Mouse (Mus musculus): ENCODE measurements around the gene Ccdc78.
"Not testable (repeated sequence)": the region's sequence is repeated elsewhere in the genome, so short reads cannot be mapped to it uniquely, and the experiment has no call there.

Gene Ccdc78

DNA sequence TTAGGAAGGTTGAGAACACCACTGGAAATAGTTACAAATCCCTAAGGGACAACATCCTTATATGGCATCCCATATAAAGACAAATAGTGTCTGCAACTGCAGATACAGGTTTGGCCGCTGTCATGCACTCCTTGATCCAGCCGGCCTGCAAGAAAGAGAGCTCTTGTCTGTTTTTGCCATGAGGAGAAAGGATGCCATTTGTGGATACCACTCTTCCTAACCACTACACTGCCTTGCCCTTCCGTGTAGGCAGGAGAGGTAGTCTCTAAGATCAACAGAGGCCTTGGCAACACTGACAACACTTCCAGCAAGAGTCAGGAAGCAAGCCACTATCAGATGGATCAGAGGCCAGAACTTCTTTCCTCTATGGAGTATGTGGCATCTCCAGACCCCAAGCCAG is at the start of gene Ccdc78:
Gene Ccdc78, plus strand, starts transcription at position 301 of the 400 bp plus-strand sequence.
- DNase-seq (ENCODE audit: low spot score in 2 of 2): no peak

DNA sequence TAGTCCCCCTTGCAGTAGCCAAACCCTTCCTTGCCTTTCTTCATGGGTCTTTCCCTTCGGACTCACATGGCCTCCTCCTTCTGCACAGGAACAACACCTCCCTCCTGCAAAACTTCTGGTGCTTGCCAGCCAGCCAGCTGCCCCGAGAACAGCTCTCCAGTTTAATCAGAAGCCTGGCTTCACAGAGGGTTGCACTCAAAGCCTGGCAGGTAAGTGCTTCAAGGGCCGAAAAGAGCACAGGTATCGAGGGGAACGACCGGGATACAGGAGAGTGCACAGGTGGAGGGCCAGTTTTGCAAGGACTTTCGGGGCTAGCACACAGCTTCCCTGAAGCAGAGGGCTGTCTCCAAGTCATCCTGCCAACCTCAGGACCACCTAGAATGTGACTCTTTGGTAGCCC is 47.5 kb upstream of the Ccdc78 start:
- DNase-seq (ENCODE audit: low spot score in 2 of 2): no peak

DNA sequence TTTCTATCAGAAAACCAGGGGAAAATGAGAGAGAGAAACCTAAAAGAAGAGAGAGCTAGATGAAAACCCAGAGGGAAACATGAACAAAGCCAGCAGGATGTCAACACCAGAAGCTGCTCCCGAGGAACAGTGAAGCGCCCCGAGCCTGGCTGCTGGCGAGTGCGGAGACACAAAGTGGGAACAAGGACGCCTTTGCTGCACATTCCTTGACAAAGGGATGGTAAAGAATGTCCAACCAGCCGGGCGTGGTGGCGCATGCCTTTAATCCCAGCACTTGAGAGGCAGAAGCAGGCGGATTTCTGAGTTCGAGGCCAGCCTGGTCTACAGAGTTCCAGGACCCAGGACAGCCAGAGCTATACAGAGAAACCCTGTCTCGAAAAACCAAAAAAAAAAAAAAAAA is 44.9 kb upstream of the Ccdc78 start:
- DNase-seq (ENCODE audit: low spot score in 2 of 2): not testable (repeated sequence)

DNA sequence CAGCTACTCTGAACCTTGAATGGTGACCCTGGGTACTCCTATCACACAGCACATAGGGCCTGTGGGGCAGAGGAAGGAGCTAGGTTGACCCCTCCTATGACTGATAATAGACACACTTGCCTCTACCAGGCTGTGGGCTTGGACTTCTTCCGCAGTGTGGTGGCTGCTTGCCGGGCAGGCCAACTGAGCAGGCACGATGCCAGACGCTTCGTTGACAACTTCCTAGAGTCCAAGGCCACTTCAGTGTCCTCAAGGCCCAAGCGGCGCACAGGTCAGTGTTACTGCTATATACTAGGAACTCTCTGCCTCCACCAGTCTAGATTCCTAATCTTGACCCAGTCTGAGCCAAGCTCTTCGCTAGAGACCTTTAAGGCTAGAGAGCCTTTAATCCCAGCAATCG is 42.5 kb upstream of the Ccdc78 start:
- DNase-seq (ENCODE audit: low spot score in 2 of 2): no peak

DNA sequence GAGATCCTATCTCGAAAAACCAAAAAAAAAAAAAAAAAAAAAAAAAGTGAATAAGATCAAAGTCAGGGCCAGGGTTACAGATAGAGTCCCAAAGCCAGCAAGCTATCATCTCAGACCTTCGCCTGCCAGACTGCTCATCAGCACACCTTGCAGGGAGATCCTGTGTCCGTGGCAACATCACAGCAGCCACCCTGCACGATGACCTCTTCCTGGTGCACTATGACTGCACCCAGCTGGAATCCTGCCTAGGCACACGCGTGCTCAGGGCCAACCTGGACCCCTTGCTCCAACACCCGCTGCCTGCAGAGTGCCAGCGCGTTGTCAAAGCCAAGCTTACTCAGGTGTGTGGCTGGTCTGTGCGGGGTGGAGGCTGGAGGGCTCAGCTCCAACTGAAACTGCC is 42.1 kb upstream of the Ccdc78 start:
- no peak for DNase-seq (ENCODE audit: low spot score in 2 of 2)

DNA sequence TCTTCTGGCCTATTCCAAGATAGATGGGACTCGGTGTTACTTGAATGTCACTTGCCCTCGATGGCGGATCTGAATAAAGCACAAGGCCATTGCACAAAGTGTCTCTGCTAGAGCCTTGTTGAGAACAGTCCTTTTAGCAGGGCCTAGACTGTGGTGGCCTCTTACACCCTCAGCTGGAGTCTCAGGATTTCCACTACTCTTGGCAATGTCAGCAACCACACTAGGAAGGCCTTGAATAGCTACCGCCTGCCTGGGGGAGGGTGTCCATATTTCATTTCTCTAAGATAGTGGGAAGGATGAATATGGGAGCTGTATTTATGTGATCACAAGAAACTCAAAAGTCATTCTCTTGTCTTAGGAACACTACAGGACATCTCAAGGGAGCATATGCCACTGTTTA is 38.1 kb upstream of the Ccdc78 start:
- DNase-seq (ENCODE audit: low spot score in 2 of 2): no peak

DNA sequence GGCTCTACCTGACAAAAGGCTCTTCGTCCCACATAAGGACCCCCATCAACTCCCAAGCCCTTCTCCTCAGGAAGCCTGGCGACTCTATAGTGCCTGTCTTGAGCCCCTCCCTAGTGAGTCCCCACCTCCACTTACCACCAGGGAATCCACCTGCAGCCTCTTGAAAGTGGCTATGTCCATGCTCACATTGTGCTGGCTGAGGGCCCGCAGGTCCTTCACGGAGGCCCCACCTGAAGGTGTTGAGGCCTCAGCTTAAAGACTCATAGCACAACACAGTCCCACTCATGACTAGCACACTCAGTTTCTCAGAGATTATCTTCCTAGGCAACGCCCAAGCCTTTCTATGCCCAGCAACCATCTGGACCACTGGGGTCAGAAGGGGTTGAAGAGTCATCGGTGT is 37.1 kb upstream of the Ccdc78 start:
- no peak for DNase-seq (ENCODE audit: low spot score in 2 of 2)

DNA sequence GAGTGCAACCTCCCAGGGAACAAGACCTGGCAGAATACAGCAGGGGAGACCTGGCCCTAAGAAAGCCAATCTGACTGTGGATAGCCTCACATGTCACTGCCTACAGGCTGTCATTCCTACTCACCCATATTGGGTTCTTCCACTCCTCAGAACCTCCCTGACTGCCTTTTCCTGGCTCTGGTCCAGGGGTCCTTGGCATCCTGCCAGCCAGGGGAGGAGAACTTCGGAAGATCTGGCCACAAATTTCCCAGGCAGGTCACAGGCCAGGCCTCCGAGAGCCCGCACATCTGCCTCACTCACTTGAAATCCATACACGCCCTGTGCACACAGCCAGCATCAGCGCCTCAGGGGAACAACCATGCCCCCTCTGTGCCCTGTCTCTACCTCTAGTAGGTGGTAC is 34.9 kb upstream of the Ccdc78 start:
- no peak for DNase-seq (ENCODE audit: low spot score in 2 of 2)

DNA sequence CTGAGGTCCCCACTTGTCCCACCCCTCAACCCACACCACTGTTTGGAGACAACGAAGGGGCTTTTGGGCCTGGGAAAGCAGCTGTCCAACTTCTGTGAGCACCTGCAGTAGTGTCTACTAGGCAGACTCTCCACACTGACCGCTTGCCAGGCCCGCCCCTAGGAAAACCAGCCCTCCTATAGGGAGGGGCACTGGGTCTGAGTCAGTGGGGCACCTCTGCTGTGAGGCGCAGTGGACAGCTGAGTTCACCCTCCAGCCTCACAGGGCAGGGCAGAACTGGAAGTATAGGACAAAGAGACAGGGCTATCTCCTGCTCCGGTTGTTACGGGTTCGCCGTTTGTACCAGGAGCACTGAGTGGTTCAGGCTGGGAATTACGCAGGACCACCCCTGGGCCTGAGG is 32.1 kb upstream of the Ccdc78 start, which contains the start of gene Msln:
Gene Msln, minus strand, starts transcription at position 138 of the 400 bp plus-strand sequence.
- DNase-seq (ENCODE audit: low spot score in 2 of 2): no peak

DNA sequence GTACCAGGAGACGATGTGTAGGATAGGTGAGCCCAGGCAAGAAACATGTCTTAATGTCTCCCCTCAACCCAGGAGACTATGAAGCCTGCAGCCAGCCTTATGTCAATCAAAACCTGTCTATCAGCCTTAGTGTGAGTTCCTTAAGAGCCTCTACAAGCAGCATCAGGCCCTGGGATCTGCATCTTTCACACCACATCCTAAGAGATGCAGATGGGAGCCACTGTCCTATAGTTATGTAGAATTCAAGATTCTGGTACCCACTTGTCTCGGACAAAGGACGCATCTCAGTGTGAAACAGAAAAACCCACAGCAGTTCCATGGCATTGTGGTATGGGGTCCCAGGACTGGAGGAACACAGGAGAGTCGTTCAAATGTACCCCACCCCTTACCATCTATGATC is 31.3 kb upstream of the Ccdc78 start:
- no peak for DNase-seq (ENCODE audit: low spot score in 2 of 2)

DNA sequence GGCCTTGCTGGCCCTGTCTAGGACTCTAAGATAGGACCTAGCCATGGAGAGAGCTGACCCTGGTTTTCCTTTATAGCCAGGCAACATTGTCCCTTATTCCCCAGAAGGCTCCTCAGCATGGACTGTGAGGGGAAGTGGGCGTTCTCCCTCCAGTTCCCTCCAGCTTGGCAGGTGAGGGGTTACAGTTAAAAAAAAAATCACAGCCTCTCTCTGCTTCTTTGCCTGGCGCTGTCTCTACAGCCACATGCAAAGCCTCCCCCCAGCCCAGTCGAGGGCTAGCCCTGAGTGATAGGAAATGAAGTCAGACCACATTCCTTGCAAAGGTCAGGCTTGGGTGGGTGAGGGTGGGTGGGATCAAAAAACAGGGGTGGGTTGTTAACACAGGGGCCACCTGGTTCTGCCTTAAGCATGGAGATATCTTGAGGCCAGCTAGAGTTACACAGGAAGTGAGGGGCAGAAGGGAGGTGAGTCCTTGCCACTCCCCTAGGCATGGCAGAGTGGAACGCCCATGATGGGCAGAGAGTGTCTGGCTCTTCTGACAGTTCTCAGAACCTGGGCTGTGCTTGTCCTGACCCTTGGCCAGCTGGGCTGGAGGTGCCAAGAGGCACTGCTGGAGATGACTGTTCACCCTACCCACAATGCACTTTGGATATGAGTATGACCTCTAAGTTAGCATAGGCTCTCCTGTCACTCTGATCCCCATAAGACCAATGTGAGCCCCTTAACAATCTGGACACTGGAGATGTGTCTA is 30.6 kb upstream of the Ccdc78 start:
- DNase-seq (ENCODE audit: low spot score in 2 of 2): no peak

DNA sequence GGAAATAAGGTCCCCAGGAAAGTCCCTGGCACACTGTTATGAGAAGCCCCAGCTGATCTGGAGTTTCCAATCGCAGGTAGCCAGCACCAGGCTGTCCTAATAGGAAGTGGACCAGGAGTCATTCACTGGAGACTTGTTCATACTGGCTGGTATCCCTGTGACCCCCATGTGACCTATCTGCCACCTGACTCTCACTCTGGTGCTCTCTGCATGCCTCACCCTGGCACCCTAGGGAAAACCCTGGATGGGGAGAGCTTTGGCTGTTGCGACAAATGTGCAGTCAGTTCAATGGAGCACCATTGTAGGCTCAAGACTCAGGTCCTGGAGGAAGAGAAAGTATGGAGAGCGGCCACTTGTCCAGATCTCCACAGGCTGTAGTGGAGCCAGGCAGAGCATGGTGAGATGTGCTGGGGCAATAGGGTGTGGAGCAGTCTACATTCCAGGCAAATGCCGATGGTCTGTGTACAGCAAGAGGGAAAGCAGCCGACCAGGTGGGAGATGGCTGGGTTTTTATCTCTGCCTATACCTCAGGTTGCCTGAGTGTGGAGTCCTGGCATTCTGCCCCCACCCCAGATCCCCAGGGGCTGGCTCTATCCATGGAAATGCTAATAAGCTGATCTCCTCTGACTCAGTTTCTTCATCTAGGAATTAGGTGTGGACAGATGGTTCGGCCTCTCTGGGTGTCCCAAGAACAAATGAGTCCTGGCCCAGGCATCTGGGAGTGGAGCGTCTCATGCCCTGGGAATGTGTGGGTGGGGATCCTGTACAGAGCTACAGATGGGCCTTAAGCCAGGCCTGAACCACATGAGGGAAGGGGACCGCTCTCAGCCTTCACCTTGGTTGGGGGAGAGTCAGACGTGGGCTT is 29.8 kb upstream of the Ccdc78 start:
- no peak for DNase-seq (ENCODE audit: low spot score in 2 of 2)

DNA sequence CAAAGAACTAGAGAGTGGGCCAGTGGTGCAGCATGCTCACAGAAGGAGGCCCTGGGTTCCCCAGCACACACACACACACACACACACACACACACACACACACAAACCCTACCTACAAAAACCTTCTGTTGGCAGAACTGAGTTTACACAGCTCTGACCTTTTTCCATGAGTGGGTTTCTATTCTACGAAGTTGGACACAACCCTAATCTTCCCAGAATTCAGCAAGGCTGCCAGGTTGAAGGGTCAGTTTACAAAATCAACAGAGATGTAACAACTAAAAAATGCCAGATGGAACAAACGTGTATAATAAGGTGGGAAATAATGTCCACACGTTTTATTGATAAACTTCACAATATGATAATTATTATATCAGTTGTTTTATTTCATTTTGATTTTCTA is 28.7 kb upstream of the Ccdc78 start:
- DNase-seq (ENCODE audit: low spot score in 2 of 2): no peak

DNA sequence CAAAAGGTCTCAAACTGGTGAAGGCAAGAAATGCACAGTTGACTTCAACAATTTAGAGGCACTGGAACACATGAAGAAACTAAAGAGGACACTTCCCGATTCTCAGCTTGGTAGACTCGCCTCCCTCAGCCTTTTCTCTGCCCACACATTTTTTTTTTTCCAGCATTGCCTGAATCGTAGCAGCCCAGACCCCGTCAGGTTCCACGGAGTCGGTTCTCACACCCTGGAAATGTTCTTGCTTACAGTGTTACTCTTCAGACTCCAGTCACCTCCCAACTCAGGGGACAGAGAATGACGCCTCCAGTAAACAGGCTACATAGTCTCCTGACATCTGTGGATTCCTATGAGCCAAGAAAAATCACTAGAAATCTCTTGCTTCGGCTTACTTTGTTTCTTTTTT is 26.2 kb upstream of the Ccdc78 start:
- DNase-seq (ENCODE audit: low spot score in 2 of 2): no peak

DNA sequence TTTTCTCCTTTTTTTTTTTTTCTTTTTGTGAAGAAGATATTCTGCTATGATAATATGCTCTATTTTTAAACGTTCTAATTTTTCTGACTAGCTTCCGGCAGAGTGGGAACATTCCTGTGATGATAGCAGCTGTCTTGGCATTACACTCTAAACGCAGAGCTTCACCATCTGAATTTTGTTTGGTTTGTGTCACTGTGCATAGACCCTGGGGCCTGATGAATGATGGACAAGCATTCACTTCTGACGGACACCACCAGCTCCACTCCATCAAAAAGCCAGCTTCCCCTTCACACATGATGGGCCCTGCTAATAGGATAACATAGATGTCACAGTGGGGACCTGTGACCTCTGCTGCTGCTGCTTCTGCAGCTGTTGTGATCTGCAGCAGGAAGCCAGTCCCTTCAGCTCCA is 24.8 kb upstream of the Ccdc78 start:
- DNase-seq (ENCODE audit: low spot score in 2 of 2): no peak

DNA sequence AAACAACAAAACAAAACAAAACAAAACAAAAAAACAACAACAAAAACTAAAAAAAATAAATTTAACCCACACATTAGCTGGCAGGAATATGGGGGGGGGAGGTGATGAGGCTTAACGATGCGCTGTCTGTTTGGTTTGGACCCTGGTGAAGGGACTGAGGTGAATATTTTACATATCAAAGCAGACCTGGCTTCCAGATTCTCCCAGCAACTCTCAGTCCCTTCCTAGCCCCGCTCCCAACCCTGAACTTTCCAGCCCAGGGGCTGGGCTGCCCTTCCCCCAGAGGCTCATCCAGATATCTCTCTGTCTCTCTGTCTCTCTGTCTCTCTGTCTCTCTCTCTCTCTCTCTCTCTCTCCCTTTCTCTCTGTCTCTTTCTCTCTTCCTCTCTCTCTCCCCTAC is 23.8 kb upstream of the Ccdc78 start:
- no peak for DNase-seq (ENCODE audit: low spot score in 2 of 2)

DNA sequence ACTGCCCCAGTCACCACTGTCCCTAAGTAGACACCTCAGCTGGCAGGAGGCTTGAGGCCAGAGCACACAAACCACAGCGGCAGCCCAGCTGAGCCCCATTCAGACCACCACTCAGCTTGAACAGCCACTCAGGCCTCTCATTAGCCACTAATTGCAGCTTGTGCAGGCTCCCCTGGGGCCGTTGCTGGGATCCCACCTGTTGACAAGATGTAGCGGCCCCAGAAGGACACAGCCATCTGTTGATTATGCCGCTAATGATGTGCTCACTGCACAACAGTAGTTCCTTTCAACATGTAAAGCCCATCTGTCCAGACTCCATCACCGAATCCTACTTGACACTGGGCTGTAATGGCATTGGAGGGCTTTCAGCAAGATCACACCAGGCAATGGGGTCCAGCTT is 20.5 kb upstream of the Ccdc78 start:
- DNase-seq (ENCODE audit: low spot score in 2 of 2): no peak

DNA sequence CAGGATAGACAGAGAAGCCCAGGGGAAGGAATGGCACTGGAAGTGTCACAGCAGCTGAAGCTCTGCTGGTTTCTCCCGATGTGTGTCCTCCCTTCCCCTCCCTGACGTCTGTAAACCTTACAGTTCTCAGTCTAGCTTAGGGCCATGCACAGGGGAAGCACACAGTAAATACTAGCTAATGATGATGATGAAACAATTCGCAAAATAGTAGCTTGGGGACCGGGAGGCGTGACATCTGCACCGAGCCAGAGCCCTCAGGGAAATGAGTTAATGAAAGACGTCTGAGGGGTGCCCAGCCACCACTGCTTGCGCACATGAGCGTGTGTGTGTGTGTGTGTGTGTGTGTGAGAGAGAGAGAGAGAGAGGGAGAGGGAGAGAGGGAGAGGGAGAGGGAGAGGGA is 17.0 kb upstream of the Ccdc78 start:
- DNase-seq (ENCODE audit: low spot score in 2 of 2): no peak

DNA sequence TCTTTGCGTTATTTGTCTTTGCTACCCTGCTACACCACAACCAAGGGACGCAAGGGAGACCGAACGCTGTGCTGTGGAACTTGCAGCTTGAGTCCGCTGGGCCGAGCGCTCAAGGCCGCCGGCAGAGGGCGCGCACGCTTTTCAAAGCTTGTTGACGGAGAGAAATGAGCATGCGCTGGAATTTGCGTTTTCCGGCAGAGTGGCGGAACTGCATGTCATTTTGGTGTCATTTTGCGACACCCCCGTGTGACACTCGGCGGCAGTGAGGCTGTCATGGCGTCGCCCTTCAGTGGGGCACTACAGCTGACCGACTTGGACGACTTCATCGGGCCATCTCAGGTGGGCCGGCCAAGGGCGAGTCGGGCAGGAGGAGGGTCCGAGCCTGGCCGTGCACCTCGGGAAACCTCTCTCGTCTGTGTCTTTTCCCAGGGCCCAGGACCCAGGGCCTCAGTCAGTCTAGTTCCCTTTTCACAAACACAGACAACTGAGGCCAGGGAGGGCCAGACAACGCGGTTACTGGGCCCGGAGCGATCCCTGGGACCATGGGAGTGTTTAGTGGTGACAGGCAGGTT is 12.7 kb upstream of the Ccdc78 start, which contains the start of gene Narfl:
Gene Narfl, plus strand, starts transcription at position 228 of the 572 bp plus-strand sequence.
- DNase-seq (ENCODE audit: low spot score in 2 of 2): peak; percentile 95 to 98

DNA sequence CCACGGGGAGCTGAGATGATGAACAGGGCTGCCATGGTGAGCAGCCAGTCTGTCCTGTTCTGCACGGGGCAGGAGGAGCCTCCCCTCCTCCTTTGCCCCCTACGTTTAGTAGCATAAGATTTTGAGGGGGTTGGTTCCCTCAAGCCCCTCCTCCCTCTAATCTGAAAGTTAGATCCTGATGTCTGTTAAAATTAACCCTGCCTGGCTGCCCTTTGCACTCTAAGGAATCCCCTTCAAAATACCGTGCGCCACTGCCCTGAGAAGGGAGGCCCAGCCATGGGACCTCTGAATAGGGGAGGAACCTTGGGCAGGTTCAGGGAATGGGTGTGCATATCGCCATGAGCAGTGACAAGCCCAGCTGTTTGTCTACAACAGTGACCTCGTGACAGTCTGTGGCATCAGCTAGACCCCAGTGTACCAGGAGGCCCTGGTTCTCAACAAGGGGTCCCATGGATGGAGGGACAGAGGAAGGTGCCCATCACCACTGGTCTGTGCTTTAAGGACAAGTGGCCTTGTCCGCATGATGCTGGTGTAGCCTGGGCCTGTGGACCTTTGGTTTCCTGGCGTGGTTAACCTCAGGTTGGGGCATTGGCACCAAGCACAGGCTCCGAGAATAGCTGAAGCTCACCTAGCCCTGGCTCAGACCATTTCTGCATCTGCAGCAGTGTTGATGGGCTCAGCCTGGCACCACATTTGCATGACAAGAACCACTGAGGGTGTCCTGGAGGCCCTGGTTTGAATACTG is 10.9 kb upstream of the Ccdc78 start:
- no peak for DNase-seq (ENCODE audit: low spot score in 2 of 2)

DNA sequence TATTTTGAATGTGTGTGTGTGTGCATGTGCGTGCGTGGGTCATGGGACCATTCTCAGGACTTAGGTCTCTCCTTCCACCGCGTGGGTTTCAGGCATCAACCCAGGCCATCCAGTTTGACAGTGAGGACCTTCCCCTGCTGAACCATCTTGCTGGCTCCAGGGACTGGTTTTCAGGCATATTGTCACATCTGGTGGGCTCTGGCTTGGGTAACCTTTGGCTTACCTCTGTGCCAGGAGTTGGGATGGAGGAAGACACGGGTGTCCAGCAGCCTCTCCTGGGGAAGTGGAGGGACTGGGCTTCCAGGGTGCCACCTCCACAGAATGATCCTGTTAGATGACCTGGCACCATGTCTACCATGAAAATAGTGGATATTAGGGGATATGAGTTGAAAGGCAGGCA is 8.4 kb upstream of the Ccdc78 start:
- no peak for DNase-seq (ENCODE audit: low spot score in 2 of 2)

DNA sequence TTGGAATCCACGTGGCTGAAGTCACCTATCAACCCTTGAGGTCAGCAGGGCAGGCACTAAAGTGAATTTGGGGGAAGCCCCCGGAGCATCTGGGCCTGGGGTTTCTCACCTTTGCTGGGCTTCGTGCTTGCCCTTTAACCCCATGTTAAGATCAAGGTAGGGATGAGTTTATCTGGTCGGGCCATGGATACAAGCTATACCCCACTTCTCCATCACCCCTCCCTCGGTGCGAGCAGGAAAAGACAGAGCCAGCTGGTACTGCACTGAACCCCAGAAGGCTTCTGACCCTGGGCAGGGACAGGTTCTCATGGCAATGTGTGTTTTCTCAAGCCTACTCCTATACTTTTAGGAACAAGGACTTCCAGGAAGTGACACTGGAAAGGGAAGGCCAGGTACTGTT is 5.0 kb upstream of the Ccdc78 start:
- DNase-seq (ENCODE audit: low spot score in 2 of 2): no peak

Data from spleen, postnatal 14 days (tissue).